Mouse (Mus musculus) limb, embryonic 14.5 days (tissue): Measurements from ENCODE around the gene Ccdc130. TPM values are rescaled to one million over a fixed set of nuclear protein-coding genes. Genes with fewer than 3 reads are reported as not detected.

Experiments used
- ATAC-seq: fragments of 200-750 bp; cut with Nextera tagmentation; 2 replicates; pipeline ENCODE4 v1.8.0; 2017; ENCODE audit warnings: low read depth, moderate number of reproducible peaks, moderate TSS enrichment; ENCODE audit not compliant: low FRiP score
- DNase-seq: peaks from one replicate; pipeline ENCODE4 v3.0.0-alpha.2; 2015; ENCODE audit warnings: low spot score
- H3K27ac ChIP-seq: fragments of 300-500 bp; sonication (generic); replicated peaks from 2 replicates; pipeline ENCODE4 v1.5.1; 2014; ENCODE audit warnings: low read depth, mild to moderate bottlenecking, low read length, moderate library complexity, mixed read lengths
- H3K27me3 ChIP-seq: fragments of 300-500 bp; sonication (generic); 2 replicates; pipeline ENCODE4 v1.6.1; 2014; ENCODE audit warnings: low read length, mixed read lengths; ENCODE audit not compliant: control insufficient read depth, insufficient read depth
- H3K36me3 ChIP-seq: fragments of 300-500 bp; sonication (generic); 2 replicates; pipeline ENCODE4 v1.6.1; 2014; ENCODE audit warnings: mild to moderate bottlenecking, low read length, moderate library complexity, mixed read lengths; ENCODE audit not compliant: control insufficient read depth, insufficient read depth
- H3K4me1 ChIP-seq: fragments of 300-500 bp; sonication (generic); 2 replicates; pipeline ENCODE4 v1.6.1; 2014; ENCODE audit warnings: antibody characterized with exemption, low read length, mixed read lengths; ENCODE audit not compliant: control insufficient read depth, insufficient read depth
- H3K4me2 ChIP-seq: fragments of 300-500 bp; sonication (generic); replicated peaks from 2 replicates; pipeline ENCODE4 v1.6.1; 2014; ENCODE audit warnings: low read depth, mild to moderate bottlenecking, low read length, moderate library complexity; ENCODE audit not compliant: severe bottlenecking
- H3K4me3 ChIP-seq: fragments of 300-500 bp; sonication (generic); replicated peaks from 2 replicates; pipeline ENCODE4 v1.5.1; 2014; ENCODE audit warnings: low read length
- H3K9ac ChIP-seq: fragments of 300-500 bp; sonication (generic); 2 replicates; pipeline ENCODE4 v1.6.1; 2014; ENCODE audit warnings: mild to moderate bottlenecking, low read depth, low read length, moderate library complexity; ENCODE audit not compliant: severe bottlenecking
- H3K9me3 ChIP-seq: fragments of 300-500 bp; sonication (generic); 2 replicates; pipeline ENCODE4 v1.6.1; 2016; ENCODE audit warnings: low read length; ENCODE audit not compliant: control insufficient read depth
- POLR2A ChIP-seq: fragments of 200-500 bp; IDR thresholded peaks from 2 replicates; pipeline ENCODE4 v1.8.0; 2012; ENCODE audit warnings: inconsistent platforms, mild to moderate bottlenecking, moderate library complexity, borderline replicate concordance; ENCODE audit not compliant: insufficient read depth, insufficient read length; ENCODE audit errors: extremely low read depth
- WGBS: fragments of 180-500 bp; shearing (Covaris S2); extraction: QIAGEN DNeasy Blood & Tissue Kit; methylation state at CpG from one replicate; pipeline ENCODE4 v1.1.7; 2014; 5-methylcytosine and 5-hydroxymethylcytosine counted together
- microRNA counts: library from miRNA; unstranded; fragments of <30 nt; microRNA quantifications from one replicate; lab custom pipeline; 2016
- microRNA-seq: library from miRNA; unstranded; fragments of <30 nt; microRNA quantifications from one replicate; pipeline ENCODE4, GENCODE M21; 2016
- polyA plus RNA-seq, 2 experiments: library from polyadenylated mRNA; depleted of rRNA in 1 of 2; stranded (reverse) in 1 of 2; unstranded in 1 of 2; fragments of >200 nt; fragmentation: Nextera tagmentation in 1 of 2; extraction: Ambion mirVana in 1 of 2; gene quantifications; 2 replicates each; pipeline versions ENCODE4 v1.2.1 to v1.2.3; 2012 to 2014

Gene Ccdc130
- polyA plus RNA-seq, 2 experiments: 16.5 to 39.5 TPM

- Histone ChIP-seq H3K4me3 (no peak overlapping the region), H3K9ac (no peak overlapping the region), H3K4me2 (no peak overlapping the region; the same call in 1 of the 2 replicates), H3K4me1 (peaks cover 14% of the 10 kb centered on the region), H3K27ac (peak overlapping the region; percentile 58), H3K27me3 (no peaks in the 10 kb centered on the region), H3K9me3 (no peaks in the 10 kb centered on the region), H3K36me3 (peaks cover 73% of the 10 kb centered on the region)
- 51% methylated on average over 7 of the region's 7 CpGs for WGBS
- ATAC-seq (no peak), DNase-seq (peak; percentile 40)
- no peak for TF ChIP-seq POLR2A
These were observed 62.4 kb downstream of the Ccdc130 start for GRCm38 (mm10) chr8:84207811-84208210.

MicroRNAs within 50 kb of the gene (microRNA counts, 519-probe panel; counts per million panel counts)
- 4,551 counts per million, percentile 90 among the panel's probes with 10 or more counts for microRNA mmu-miR-23a (lab: Ali Mortazavi, UCI)
- microRNA mmu-miR-27a (lab: Ali Mortazavi, UCI): 4,901 counts per million, percentile 94 among the panel's probes with 10 or more counts

Small RNAs within 50 kb of the gene (microRNA-seq; reads per million reads assigned to microRNA genes)
- gene Mir23a (21,112 reads per million, percentile 97 among the genes with 10 or more reads in this experiment), gene Mir24-2 (not detected), gene Mir27a (542 reads per million, percentile 66 among the genes with 10 or more reads in this experiment), gene Mir3074-2 (not detected)

Other genes with a start within 250 kb of the Ccdc130 start
- 4.5 and 8.6 TPM in 2 replicates for gene Palm3, start 248.9 kb downstream of the Ccdc130 start, polyA plus RNA-seq (2012; rRNA removed)
- 3.0 and 4.6 TPM in 2 replicates for gene Palm3, start 248.9 kb downstream of the Ccdc130 start, polyA plus RNA-seq (2014; fragmentation: Nextera tagmentation; extraction: Ambion mirVana)
- 2.1 and 2.3 TPM in 2 replicates for gene Il27ra, start 227.8 kb downstream of the Ccdc130 start, polyA plus RNA-seq (2012; rRNA removed)
- 0.78 and 0.79 TPM in 2 replicates for gene Il27ra, start 227.8 kb downstream of the Ccdc130 start, polyA plus RNA-seq (2014; fragmentation: Nextera tagmentation; extraction: Ambion mirVana)
- not detected in 2 replicates for gene Rln3, start 225.4 kb downstream of the Ccdc130 start, polyA plus RNA-seq (2012; rRNA removed)
- gene Rln3, start 225.4 kb downstream of the Ccdc130 start, polyA plus RNA-seq (2014; fragmentation: Nextera tagmentation; extraction: Ambion mirVana): not detected in 2 replicates
- 2.2 and 2.6 TPM in 2 replicates for gene Gm10643, start 205.2 kb downstream of the Ccdc130 start, polyA plus RNA-seq (2012; rRNA removed)
- 2.0 and 2.1 TPM in 2 replicates for gene Gm10643, start 205.2 kb downstream of the Ccdc130 start, polyA plus RNA-seq (2014; fragmentation: Nextera tagmentation; extraction: Ambion mirVana)
- gene Rfx1, start 203.5 kb downstream of the Ccdc130 start, polyA plus RNA-seq (2012; rRNA removed): 30.4 and 39.4 TPM in 2 replicates
- gene Rfx1, start 203.5 kb downstream of the Ccdc130 start, polyA plus RNA-seq (2014; fragmentation: Nextera tagmentation; extraction: Ambion mirVana): 9.8 and 12.8 TPM in 2 replicates
- gene Dcaf15, start 165.6 kb downstream of the Ccdc130 start, polyA plus RNA-seq (2012; rRNA removed): 79.5 and 103 TPM in 2 replicates
- 8.7 and 11.5 TPM in 2 replicates for gene Dcaf15, start 165.6 kb downstream of the Ccdc130 start, polyA plus RNA-seq (2014; fragmentation: Nextera tagmentation; extraction: Ambion mirVana)
- gene Podnl1, start 144.4 kb downstream of the Ccdc130 start, polyA plus RNA-seq (2012; rRNA removed): 4.9 and 6.7 TPM in 2 replicates
- 1.3 and 1.5 TPM in 2 replicates for gene Podnl1, start 144.4 kb downstream of the Ccdc130 start, polyA plus RNA-seq (2014; fragmentation: Nextera tagmentation; extraction: Ambion mirVana)
- 30.9 and 34.3 TPM in 2 replicates for gene Cc2d1a, start 122.4 kb downstream of the Ccdc130 start, polyA plus RNA-seq (2012; rRNA removed)
- gene Cc2d1a, start 122.4 kb downstream of the Ccdc130 start, polyA plus RNA-seq (2014; fragmentation: Nextera tagmentation; extraction: Ambion mirVana): 21.6 and 22.9 TPM in 2 replicates
- 1.7 TPM in 2 replicates for gene 4930432K21Rik, start 122.4 kb downstream of the Ccdc130 start, polyA plus RNA-seq (2012; rRNA removed)
- gene 4930432K21Rik, start 122.4 kb downstream of the Ccdc130 start, polyA plus RNA-seq (2014; fragmentation: Nextera tagmentation; extraction: Ambion mirVana): 0.44 and 0.72 TPM in 2 replicates
- 3.0 and 4.8 TPM in 2 replicates for gene Nanos3, start 85.2 kb downstream of the Ccdc130 start, polyA plus RNA-seq (2012; rRNA removed)
- 5.4 and 5.8 TPM in 2 replicates for gene Nanos3, start 85.2 kb downstream of the Ccdc130 start, polyA plus RNA-seq (2014; fragmentation: Nextera tagmentation; extraction: Ambion mirVana)
- gene Zswim4, start 33.3 kb downstream of the Ccdc130 start, polyA plus RNA-seq (2012; rRNA removed): 23.8 and 35.1 TPM in 2 replicates
- 13.9 and 17.1 TPM in 2 replicates for gene Zswim4, start 33.3 kb downstream of the Ccdc130 start, polyA plus RNA-seq (2014; fragmentation: Nextera tagmentation; extraction: Ambion mirVana)
- gene D8Ertd738e, start 20.7 kb downstream of the Ccdc130 start, polyA plus RNA-seq (2012; rRNA removed): 173 and 221 TPM in 2 replicates
- gene D8Ertd738e, start 20.7 kb downstream of the Ccdc130 start, polyA plus RNA-seq (2014; fragmentation: Nextera tagmentation; extraction: Ambion mirVana): 374 and 380 TPM in 2 replicates
- gene Mri1, start 13.1 kb downstream of the Ccdc130 start, polyA plus RNA-seq (2012; rRNA removed): 49.3 and 107 TPM in 2 replicates
- 58.1 and 60.4 TPM in 2 replicates for gene Mri1, start 13.1 kb downstream of the Ccdc130 start, polyA plus RNA-seq (2014; fragmentation: Nextera tagmentation; extraction: Ambion mirVana)
- gene Cacna1a, start 118.1 kb upstream of the Ccdc130 start, polyA plus RNA-seq (2012; rRNA removed): 20.1 and 24.3 TPM in 2 replicates
- gene Cacna1a, start 118.1 kb upstream of the Ccdc130 start, polyA plus RNA-seq (2014; fragmentation: Nextera tagmentation; extraction: Ambion mirVana): 6.8 and 8.7 TPM in 2 replicates